Mouse (Mus musculus) spleen, adult 2 months (tissue): ENCODE measurements around the gene Plekhb2. TPM values are rescaled to one million over a fixed set of nuclear protein-coding genes. Genes with fewer than 3 reads are reported as not detected.

ENCODE experiments used
- DNase-seq, 2 experiments: peaks; one replicate each; pipeline versions ENCODE4 v3.0.0 to v3.0.0-alpha.2; 2012 to 2021; ENCODE audit warnings: low spot score in 2 of 2, low read depth in 1 of 2
- H3K27ac ChIP-seq: fragments of 200-500 bp; 2 replicates; pipeline ENCODE4 v1.5.1; 2012; ENCODE audit warnings: low read length, inconsistent platforms; ENCODE audit not compliant: insufficient read depth
- H3K27me3 ChIP-seq: fragments of 200-500 bp; 2 replicates; pipeline ENCODE4 v1.6.1; 2012; ENCODE audit warnings: mild to moderate bottlenecking, moderate library complexity, low read length, inconsistent platforms; ENCODE audit not compliant: control insufficient read depth, insufficient read depth
- H3K36me3 ChIP-seq: fragments of 200-500 bp; 2 replicates; pipeline ENCODE4 v1.6.1; 2012; ENCODE audit warnings: mild to moderate bottlenecking, low read length, inconsistent platforms; ENCODE audit not compliant: control insufficient read depth, insufficient read depth
- H3K4me1 ChIP-seq: fragments of 200-500 bp; 2 replicates; pipeline ENCODE4 v1.6.1; 2011; ENCODE audit warnings: inconsistent platforms; ENCODE audit not compliant: control insufficient read depth, insufficient read depth, insufficient read length
- H3K4me3 ChIP-seq: fragments of 200-500 bp; 2 replicates; pipeline ENCODE4 v1.5.1; 2011; ENCODE audit warnings: mild to moderate bottlenecking, inconsistent platforms; ENCODE audit not compliant: insufficient read depth, insufficient read length; ENCODE audit errors: extremely low read depth
- CTCF ChIP-seq: fragments of 200-500 bp; IDR thresholded peaks from 2 replicates; pipeline ENCODE4 v1.5.1; 2011; ENCODE audit warnings: mild to moderate bottlenecking, inconsistent platforms; ENCODE audit not compliant: insufficient read depth, insufficient read length, insufficient replicate concordance; ENCODE audit errors: extremely low read depth
- POLR2A ChIP-seq: fragments of 200-500 bp; IDR thresholded peaks from 2 replicates; pipeline ENCODE4 v1.6.1; 2011; ENCODE audit warnings: low read depth, low read length, inconsistent platforms
- WGBS: fragments of 180-500 bp; shearing (Covaris S2); methylation state at CpG from one replicate; pipeline ENCODE4 v1.1.7; 2018; 5-methylcytosine and 5-hydroxymethylcytosine counted together
- polyA plus RNA-seq: library from polyadenylated mRNA; depleted of rRNA; stranded (reverse); fragments of >200 nt; gene quantifications from 2 replicates; pipeline ENCODE4 v1.2.3, GENCODE M21; 2012; rRNA removed

The Plekhb2 gene
- 25.0 and 27.1 TPM in 2 replicates for polyA plus RNA-seq

- Histone ChIP-seq H3K27me3 (no peaks in the 10 kb centered on the region), H3K36me3 (no peaks in the 10 kb centered on the region), H3K4me3 (peak within 1 kb of the TSS; percentile 68), H3K27ac (peak within 1 kb of the TSS; percentile 68), H3K4me1 (no peaks in the 10 kb centered on the region; the same call in 1 of the 2 replicates)
- TF ChIP-seq POLR2A, result peak; percentile 89
- no peak for TF ChIP-seq CTCF
- DNase-seq, result peak; percentile 66 to 86
- WGBS, result 2% methylated on average over 40 of the region's 40 CpGs
These were observed at the start of gene Plekhb2 for GRCm38 (mm10) chr1:34849745-34850342. Gene Plekhb2, plus strand, starts transcription at chr1:34849976.

DNA sequence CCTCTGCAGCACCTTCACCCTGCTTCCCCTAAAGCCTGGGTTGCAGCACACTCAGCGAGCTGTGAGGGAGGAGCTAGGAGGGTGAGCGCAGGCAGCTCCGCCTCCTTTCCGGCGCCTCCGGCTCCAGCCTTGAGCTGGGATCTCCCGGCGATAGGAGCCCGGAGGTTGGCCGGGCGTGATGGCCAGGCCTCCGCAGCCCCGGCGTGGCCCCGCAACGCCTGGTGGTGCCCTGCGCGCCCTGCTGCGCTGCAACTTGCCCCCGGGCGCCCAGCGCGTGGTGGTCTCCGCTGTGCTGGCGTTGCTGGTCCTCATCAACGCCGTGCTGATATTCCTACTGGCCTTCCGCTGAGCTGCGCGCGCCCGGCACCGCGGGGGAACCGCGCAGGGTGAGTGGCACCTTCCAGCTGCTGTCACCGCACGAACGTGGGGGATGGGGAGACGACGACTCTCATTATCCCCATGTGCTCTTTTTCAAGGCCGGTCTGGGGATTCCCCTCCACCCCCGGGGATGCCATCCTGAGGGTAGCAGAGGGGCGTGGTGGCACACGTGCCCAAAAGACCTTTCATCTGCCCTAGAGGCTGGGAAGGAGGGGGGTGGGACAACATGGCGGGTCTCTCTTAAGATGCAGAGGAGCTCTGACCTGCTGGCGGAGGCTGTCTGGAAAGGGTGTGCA, 48.0 kb upstream of the Plekhb2 start:
- Histone ChIP-seq H3K4me3 (peak overlapping the region; percentile 75), H3K27me3 (no peaks in the 10 kb centered on the region), H3K27ac (peak overlapping the region; percentile 65), H3K36me3 (no peaks in the 10 kb centered on the region), H3K4me1 (peaks cover 9% of the 10 kb centered on the region; the same call in 1 of the 2 replicates)
- TF ChIP-seq CTCF (no peak), POLR2A (no peak)
- peak; percentile 14 to 63 for DNase-seq
- under 1% methylated on average over 47 of the region's 47 CpGs for WGBS

DNA sequence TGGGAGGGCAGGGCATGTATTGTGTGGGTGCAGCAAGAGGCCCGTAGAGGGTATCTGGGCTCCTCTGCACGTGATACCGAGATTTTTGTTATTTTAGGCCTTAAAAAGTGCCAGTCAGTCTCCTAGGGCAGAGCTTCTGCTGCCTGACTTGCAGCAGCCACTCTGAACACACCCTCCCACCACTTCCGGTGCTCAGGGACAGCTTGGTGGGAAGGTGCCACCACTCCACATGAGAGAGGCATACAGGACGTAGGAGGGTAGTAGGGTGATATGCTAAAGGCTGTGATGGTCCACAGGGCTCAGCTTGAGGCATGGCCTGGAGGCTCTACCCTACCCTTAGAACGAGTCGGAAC, 47.5 kb upstream of the Plekhb2 start:
- H3K4me3 ChIP-seq, result peak overlapping the region; percentile 75
- 21% methylated on average over 7 of the region's 7 CpGs for WGBS
- H3K36me3 ChIP-seq, result no peaks in the 10 kb centered on the region
- peak; percentile 29 to 57 for DNase-seq
- no peak for TF ChIP-seq CTCF
- no peak for TF ChIP-seq POLR2A
- H3K27ac ChIP-seq, result peak overlapping the region; percentile 65; the same call in 1 of the 2 replicates
- peaks cover 9% of the 10 kb centered on the region; the same call in 1 of the 2 replicates for H3K4me1 ChIP-seq
- no peaks in the 10 kb centered on the region for H3K27me3 ChIP-seq

DNA sequence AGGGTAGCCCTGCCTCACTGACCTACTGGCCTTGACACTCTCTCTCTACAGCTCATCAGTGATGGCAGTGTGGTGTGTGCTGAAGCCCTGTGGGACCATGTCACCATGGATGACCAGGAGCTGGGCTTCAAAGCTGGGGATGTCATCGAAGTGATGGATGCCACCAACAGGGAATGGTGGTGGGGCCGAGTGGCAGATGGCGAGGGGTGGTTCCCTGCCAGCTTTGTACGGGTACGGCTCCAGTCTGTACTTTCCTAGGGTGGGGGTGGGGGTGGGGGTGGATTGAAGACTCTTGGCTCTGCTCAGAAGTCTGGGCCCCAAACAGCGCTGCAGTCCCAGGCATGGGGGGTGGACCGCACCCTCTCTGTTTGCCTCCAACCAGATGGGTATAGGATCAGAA, 44.9 kb upstream of the Plekhb2 start:
- WGBS, result 99% methylated on average over 7 of the region's 7 CpGs
- peaks cover 9% of the 10 kb centered on the region; the same call in 1 of the 2 replicates for H3K4me1 ChIP-seq
- no peak overlapping the region for H3K4me3 ChIP-seq
- H3K36me3 ChIP-seq, result peaks cover 3% of the 10 kb centered on the region; the same call in 1 of the 2 replicates
- TF ChIP-seq POLR2A (no peak), CTCF (no peak)
- no peak for DNase-seq
- H3K27ac ChIP-seq, result no peak overlapping the region
- no peaks in the 10 kb centered on the region for H3K27me3 ChIP-seq

GRCm38 (mm10) chr1:34805931-34806520, 43.8 kb upstream of the Plekhb2 start:
- Histone ChIP-seq H3K27ac (no peak overlapping the region), H3K4me1 (peaks cover 5% of the 10 kb centered on the region; the same call in 1 of the 2 replicates), H3K36me3 (peaks cover 7% of the 10 kb centered on the region; the same call in 1 of the 2 replicates), H3K27me3 (no peaks in the 10 kb centered on the region), H3K4me3 (no peak overlapping the region)
- TF ChIP-seq POLR2A (no peak), CTCF (no peak)
- WGBS, result 91% methylated on average over 35 of the region's 35 CpGs
- no peak for DNase-seq

- Histone ChIP-seq H3K36me3 (peaks cover 16% of the 10 kb centered on the region; the same call in 1 of the 2 replicates), H3K27me3 (no peaks in the 10 kb centered on the region), H3K4me3 (no peak overlapping the region), H3K27ac (no peak overlapping the region), H3K4me1 (no peaks in the 10 kb centered on the region)
- 90% methylated on average over 8 of the region's 8 CpGs for WGBS
- DNase-seq, result no peak
- TF ChIP-seq CTCF, result no peak
- TF ChIP-seq POLR2A, result no peak
These were observed 41.3 kb upstream of the Plekhb2 start for GRCm38 (mm10) chr1:34808445-34808844.
